Mouse (Mus musculus) urinary bladder, adult 2 months (tissue): ENCODE measurements around the gene Rimbp2. TPM values are rescaled to one million over a fixed set of nuclear protein-coding genes. Genes with fewer than 3 reads are reported as not detected.

Source experiments
- DNase-seq: peaks from one replicate; pipeline ENCODE4 v3.0.0; 2022; ENCODE audit warnings: low spot score
- polyA plus RNA-seq: library from polyadenylated mRNA; depleted of rRNA; stranded (reverse); fragments of >200 nt; gene quantifications from 2 replicates; pipeline ENCODE4 v1.2.3, GENCODE M21; 2012

Rimbp2 gene
- polyA plus RNA-seq, 1 experiment: 0.12 TPM

- no peak for DNase-seq
Observed at GRCm38 (mm10) chr5:128932776-128933175, 20.5 kb downstream of the Rimbp2 start.

DNA sequence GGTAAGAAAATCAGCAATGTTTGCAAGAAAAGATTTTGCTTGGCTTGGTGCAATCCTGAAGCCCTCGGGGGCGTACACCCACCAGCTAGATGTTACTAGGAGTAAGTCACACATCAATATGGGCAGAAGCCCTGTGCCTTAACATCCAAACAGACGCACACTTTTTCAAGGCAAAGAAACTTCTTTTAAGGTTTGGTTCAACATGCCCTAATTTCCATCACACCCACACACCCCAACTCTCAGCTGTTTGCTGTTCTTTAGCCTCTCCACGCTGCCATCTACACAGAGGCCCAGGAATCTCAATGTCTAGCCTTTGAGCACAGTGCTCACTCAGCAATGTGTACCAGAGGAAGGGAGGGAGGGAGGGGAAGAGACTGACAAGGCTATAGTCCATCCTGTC lies 28.2 kb downstream of the Rimbp2 start:
- no peak for DNase-seq

DNA sequence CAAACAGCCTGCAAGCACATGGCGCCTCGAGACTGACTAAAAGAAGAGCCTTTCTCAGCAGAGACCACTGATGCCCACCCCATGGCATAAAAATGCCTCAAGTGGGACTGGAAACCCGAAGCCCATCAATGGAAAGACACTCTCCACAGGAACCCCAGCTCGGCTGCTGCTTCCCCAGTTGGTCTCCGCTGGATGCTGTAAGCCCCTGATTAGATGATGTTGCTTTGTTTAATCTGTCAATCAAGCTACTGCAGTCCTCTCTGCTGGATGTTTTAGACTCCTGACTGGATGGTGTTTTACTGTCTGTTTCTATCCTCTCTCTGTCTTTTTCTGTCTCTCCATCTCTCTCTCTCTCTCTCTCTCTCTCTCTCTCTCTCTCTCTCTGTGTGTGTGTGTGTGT lies 33.2 kb downstream of the Rimbp2 start:
- DNase-seq: no peak

GRCm38 (mm10) chr5:128917116-128917959 lies 35.9 kb downstream of the Rimbp2 start:
- DNase-seq: peak; percentile 33

DNA sequence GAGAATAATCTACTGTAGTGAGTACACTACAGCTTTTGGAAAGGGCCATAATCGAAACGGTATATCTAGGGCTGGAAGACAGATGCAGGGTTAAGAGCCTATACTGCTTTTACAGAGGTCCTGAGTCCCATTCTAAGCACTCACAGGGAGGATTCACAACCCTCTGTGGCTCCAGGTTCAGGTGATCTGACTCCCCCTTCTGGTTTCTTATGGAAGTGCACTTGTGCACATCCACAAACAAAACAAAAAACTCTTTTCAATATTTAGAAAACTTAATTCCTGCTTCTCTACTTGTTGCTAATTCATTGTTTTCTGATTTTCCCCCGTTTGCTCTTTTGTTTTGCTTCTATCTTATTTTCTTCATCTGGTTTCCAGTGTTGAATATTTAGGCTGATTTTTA lies 39.5 kb downstream of the Rimbp2 start:
- no peak for DNase-seq

GRCm38 (mm10) chr5:128912374-128912773 lies 40.9 kb downstream of the Rimbp2 start:
- DNase-seq: no peak

DNA sequence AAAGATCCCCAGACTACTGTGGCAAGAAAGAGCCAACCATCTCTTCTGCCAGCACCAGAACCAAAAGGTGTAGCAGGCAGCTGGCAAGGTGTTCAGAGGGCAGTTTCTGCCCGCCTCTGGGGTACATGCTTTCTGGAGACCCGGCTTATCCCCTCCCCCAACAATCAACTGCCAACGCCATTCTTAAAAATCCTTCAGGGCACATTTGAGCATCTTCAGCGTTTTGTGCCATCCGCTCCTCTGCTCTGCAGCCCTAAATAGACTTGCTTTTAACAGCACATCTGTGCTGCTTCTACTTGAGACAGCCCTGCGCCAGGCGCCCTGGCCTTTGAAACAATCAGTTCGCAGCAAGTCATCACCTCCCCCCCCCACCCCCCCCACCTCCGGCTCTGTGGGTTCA lies 41.7 kb downstream of the Rimbp2 start:
- no peak for DNase-seq

DNA sequence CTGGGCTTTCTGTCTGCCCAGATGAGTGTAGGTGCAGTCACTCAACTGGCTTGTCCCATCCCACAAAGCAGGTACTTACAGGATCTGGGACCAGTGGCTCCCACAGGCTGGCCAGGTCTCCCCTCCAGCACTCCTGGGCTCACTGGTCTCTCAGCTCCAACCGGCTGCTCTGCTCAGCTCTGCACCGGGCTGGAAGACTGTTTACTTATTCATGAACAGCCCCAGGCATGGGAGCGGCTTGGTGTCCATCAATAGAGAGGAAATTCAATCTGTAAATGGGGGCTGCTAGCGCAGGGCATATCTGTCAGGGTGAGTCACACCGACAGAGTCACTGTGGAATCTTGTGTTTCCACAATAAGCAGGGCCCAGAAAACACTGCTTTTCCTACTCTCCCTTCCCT lies 49.2 kb downstream of the Rimbp2 start:
- DNase-seq: no peak

DNA sequence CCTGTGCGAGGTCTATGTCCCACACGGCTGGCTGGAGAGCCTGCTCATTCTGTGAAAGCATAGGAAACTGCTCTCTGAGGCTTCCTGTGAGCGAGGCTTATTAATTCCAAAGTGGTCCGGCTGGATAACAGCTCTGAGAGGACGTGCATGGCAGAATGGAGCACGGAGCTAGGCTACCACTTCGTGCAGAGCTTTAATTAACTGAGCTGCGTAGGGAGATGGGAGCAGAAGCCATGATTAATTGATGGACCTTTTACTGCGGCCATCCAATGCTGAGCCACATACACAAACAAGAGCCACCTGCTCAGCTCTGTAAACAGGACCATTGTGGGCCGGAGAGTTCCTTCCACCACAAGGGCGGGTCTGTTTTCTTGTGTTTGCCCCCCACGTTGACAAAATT lies 50.2 kb downstream of the Rimbp2 start:
- no peak for DNase-seq

DNA sequence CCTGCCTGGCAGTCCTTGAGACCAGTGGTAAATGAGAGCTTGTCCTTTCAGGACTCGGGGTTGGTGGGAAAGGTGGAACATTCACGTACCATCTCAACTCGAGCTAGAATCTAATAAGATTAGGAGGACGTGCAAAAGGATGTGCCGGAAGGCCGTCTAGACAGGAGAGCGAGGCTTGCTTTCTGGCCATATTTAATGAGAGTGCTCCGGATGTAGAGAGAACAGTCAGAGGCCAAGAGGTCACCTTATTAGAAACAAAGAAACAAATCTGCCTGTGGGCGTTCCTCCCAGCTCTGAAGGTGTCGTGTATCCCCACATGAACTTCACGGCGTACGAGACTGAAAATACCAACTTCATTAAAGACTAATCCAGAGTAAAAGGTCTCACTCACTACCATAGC lies 53.3 kb downstream of the Rimbp2 start:
- no peak for DNase-seq

GRCm38 (mm10) chr5:128894921-128895320 lies 58.4 kb downstream of the Rimbp2 start:
- no peak for DNase-seq

GRCm38 (mm10) chr5:128887546-128887945 lies 65.7 kb downstream of the Rimbp2 start:
- no peak for DNase-seq

DNA sequence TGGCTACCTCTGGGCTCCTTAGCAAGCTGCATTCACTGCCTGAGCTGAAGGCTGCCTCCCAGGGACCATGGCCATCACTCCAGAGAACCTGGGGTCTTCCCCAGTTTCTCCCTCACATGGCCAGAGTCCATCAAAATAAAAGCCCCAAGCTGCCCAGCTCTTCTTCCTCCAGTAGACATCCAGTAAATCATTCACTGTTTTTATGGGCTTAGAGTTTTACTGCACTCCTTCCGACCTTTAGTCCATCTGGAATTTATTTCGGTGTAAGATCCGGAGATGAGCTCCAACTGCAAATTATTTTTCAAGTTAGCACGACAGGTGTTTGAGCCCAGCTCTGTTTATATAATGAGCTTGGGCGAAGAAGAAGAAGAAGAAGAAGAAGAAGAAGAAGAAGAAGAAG lies 69.0 kb downstream of the Rimbp2 start:
- DNase-seq: no peak

DNA sequence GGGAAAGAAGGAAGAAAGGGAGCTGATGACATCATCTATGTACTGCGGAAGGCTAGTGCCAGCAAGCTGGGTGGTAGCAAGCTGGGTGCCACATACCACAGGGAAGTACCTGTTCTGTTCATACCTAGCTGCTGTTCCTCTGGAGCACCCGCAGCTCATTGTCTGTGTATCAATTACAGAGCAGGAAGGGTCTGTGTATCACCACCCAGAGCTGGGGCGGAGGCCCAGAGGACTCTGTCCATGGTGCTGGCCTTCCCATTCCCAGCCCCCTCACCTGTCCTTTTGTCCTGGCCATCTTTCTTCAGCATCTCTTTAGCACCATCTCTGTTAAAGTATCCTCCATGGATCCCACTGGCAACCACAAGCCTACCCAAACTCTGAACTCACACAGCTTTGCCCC lies 74.2 kb downstream of the Rimbp2 start:
- no peak for DNase-seq

GRCm38 (mm10) chr5:128877425-128878035 lies 75.8 kb downstream of the Rimbp2 start:
- DNase-seq: no peak

DNA sequence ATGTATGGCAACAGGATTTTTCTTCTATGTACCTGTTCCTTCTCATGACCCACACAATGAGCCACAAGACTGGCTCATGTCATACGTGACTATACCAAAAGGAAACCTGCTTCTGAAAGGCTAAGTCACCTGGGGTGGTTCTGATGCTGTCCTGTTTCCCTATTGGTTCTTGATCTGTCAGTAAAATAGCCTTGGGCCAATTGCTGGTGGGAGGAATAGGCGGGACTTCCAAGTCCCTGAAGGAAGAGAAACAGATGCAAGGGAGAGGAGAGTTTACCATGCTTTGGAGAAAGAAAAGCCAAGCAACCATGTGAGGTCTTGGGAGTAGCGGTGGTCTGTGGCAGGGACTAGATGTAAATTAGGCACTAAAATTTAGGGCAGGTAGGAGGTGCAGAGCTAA lies 81.6 kb downstream of the Rimbp2 start:
- DNase-seq: no peak

DNA sequence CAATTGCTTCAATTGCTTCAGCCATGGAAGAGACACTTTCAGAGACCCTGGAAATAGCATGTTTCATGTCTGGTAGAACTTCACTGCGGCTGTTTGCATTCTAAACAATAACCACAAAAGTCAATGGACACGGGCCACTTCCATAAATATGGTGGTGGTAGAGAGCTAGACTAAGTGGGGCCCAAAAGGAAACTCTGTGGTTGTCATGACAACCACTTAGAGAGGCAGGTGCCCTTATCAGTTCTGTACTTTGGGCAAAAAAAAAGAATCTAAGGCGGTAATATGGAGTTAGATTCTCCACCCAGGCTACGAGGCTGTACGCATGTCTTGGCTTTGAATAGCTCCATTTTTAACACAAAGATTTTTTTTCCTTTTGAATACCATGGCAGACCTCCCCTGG lies 86.5 kb downstream of the Rimbp2 start:
- no peak for DNase-seq

DNA sequence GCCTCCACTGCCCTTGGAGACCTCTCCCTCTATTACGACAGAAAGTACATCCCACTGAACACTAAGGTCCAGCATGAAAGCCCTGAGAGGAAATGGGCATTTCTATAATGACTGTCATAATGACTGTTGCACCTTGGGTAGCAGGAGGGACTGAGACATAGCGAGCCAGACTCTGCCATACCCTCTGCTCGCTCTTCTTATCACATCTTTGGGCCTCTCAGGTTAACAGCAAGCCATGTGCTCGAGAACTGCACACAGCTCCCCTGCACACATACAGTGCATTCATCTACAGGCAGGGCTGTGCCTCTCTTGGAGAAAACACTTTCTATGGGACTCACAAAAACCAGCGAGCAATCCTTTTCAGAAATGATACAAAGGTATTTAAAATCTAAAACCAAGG lies 87.0 kb downstream of the Rimbp2 start:
- no peak for DNase-seq

GRCm38 (mm10) chr5:128863497-128863896 lies 89.8 kb downstream of the Rimbp2 start:
- DNase-seq: no peak

DNA sequence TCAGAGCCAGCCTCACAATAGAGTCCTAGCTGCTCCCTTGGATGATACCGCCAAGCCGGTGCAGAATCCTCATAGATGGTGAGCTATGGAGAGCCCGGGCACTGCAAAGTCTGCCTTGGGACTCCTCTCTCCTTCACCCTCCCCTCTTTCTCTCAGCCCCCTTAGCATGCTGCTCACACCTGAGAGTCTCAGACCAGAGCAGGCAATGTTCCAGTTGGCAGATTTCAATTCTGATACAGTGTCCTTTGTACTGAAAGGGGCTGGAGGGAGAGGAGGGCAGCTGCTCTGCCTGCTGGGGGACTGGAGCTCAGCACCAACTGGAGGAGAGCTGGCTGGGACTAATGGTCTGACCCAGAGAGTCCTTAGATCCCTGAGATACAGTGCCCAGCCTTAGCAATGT lies 92.4 kb downstream of the Rimbp2 start:
- DNase-seq: no peak

DNA sequence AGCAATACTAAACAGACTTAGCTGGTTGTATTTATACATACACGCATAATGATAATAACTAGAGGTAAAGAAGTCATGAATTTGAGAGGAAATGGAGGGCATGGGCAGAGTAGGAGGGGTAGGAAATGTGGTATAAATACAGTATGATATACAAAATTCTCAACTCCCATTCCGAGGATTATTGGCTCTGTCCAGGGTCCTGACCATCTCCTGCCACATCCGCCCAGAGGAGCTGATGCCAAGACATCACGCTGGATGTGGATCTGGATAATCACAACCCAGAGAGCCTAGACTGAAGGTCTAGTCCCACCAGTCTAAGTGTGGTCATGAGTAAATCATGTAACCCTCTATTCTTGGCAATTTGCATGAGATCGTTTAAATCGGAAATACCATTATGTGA lies 100.5 kb downstream of the Rimbp2 start:
- DNase-seq: no peak

GRCm38 (mm10) chr5:128847806-128848205 lies 105.5 kb downstream of the Rimbp2 start:
- DNase-seq: no peak

DNA sequence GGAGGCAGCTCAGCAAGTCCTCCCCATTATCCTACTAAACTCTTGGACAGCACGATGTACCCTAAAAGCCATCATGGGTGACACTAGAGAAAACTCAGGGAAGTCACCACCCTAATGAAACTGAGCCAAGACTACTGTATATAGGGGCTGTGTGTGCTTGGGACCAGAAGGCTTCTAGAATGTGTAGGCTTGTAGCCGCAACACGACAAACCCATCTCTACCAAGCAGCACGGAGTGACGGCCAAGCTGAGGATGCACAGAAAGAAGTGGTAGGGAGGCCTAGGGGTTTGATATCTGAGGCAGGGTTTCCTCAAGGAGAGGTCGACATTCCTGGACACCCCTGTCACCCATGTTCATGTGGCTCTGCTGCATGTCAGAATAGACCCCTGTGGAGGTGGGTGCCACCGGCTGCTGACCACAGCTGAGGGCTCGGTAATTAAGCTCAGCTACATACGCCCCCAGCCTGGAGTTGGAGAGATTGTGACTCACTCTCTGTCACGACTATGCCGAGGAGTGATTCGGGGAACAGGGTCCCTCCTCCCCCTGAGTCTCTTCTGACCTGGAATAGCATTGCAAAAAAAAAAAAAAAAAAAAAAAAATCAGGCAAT lies 106.7 kb downstream of the Rimbp2 start:
- no peak for DNase-seq
